ENCODE assay signal across 20 mouse cellular contexts in the genomic region with DNA sequence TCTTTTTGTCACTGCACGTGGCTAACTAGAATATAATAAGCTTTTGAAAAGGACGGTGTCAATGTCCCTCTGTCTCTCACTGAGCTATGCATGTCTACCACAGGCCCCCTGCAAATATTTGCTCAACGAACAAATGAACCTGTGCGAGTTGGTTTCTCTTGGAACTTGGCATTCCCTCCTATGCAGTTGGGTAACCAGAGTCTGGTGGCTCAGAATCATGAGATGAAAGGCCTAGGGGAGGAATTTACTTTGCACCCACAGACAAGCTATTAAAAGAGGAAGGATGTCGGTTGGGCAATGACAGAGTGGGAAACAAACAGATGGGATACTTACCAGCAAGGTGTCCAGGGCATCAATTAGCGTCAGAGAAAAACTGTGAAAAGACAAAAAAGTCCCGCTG. TPM values are rescaled to one million over a fixed set of nuclear protein-coding genes. Genes with fewer than 3 reads are reported as not detected.
"Had no signal": no experiment of that assay in that cellular context is flagged by ENCODE, and none has a peak within 500 bp of the region (broad histone marks: within the 10 kb centered on the region; RNA-seq: fewer than 3 reads in every experiment).

No protein-coding gene starts in this region.

- H3K27me3 ChIP-seq: limb, embryonic 12.5 days; liver, embryonic 13.5 days; midbrain, embryonic 15.5 days; neural tube, embryonic 12.5 days had no signal

- DNase-seq: kidney, adult 8-10 months; kidney, postnatal 25 days; liver, embryonic 13.5 days; lung, embryonic 14.5 days; lung, postnatal 14 days; retina, postnatal 1 day; right cerebral cortex, postnatal 14 days; thymus, postnatal 4 days had no signal

- ATAC-seq: intestine, postnatal 0 days; midbrain, embryonic 15.5 days had no signal

- H3K9ac ChIP-seq: limb, embryonic 12.5 days; liver, embryonic 13.5 days; lung, embryonic 14.5 days; midbrain, embryonic 15.5 days; neural tube, embryonic 12.5 days had no signal

- H3K4me2 ChIP-seq: limb, embryonic 12.5 days; liver, embryonic 13.5 days; lung, embryonic 14.5 days; midbrain, embryonic 15.5 days; neural tube, embryonic 12.5 days had no signal

- H3K9me3 ChIP-seq: limb, embryonic 12.5 days; liver, embryonic 13.5 days; midbrain, embryonic 10.5 days; midbrain, embryonic 15.5 days; neural tube, embryonic 12.5 days had no signal

- H3K4me3 ChIP-seq: limb, embryonic 12.5 days; liver, embryonic 13.5 days; midbrain, embryonic 10.5 days; midbrain, embryonic 15.5 days; neural tube, embryonic 12.5 days had no signal

- H3K27ac ChIP-seq: limb, embryonic 12.5 days; liver, embryonic 13.5 days; midbrain, embryonic 10.5 days; midbrain, embryonic 15.5 days; neural tube, embryonic 12.5 days had no signal

RNA-seq across cellular contexts. Expression of a gene that starts 9.4 kb away (rescaled TPM):
- total RNA-seq: layer of hippocampus, postnatal 10 days; left cerebral cortex, postnatal 36 days; monocyte, adult 5-6 weeks; neutrophil, adult 5-6 weeks had no signal
- polyA plus RNA-seq: intestine, postnatal 0 days; kidney, embryonic 16.5 days; limb, embryonic 12.5 days; liver, embryonic 13.5 days; lung, embryonic 14.5 days; midbrain, embryonic 10.5 days; midbrain, embryonic 15.5 days; neural tube, embryonic 12.5 days; spleen, adult 2 months; stomach, embryonic 16.5 days had no signal

RNA-seq across cellular contexts. Expression of a gene that starts 24.6 kb away (rescaled TPM):
- total RNA-seq: monocyte, adult 5-6 weeks; neutrophil, adult 5-6 weeks had no signal

RNA-seq across cellular contexts. Expression of a gene that starts 48.8 kb away (rescaled TPM):
- total RNA-seq: monocyte, adult 5-6 weeks; neutrophil, adult 5-6 weeks had no signal
- polyA plus RNA-seq: liver, embryonic 13.5 days; lung, embryonic 14.5 days; spleen, adult 2 months had no signal
